In the genomic region with DNA sequence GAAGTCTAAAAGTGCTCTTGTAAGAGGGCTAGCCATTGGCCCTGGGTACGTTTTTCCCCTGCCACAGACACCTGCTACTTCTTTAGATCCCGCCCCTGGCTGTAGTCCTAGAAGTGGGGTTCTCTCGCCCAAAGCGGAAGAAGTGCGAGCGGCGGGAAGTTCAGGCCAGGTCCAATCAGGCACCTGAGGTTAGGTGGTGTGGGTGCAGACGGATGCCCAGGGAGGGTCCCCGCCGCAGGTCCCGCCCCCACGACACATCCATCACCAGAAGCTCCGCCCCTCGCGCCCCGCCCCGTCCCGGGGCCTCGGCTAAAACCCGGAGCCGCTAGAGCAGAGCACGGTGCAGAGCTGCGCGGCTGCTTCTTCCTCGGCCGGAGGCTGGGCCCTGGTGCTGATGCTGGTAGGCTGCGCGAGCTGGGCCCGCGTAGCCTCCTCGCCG, we compare ENCODE assay signal across 8 mouse cellular contexts. TPM values are rescaled to one million over a fixed set of nuclear protein-coding genes. Genes with fewer than 3 reads are reported as not detected.
A peak's percentile ranks its signal among the peaks of the same experiment; 100 is the strongest.
DNase-seq lines count a peak whose midpoint lies in the region; ATAC-seq and TF ChIP-seq lines count a peak whose summit lies in the region.

A gene (plus strand): TSS at position 333 of the 439 bp plus-strand sequence.

- peak; percentile 81 for ATAC-seq in common myeloid progenitor, adult 5-6 weeks (replicated peaks; ENCODE audit: low read depth, poor library complexity, severe bottlenecking)
- peak; percentile 97 for ATAC-seq in midbrain, embryonic 12.5 days (ENCODE audit: low FRiP score, low read depth)

- WGBS in kidney, adult 2 months: under 1% methylated on average over 32 of the region's 32 CpGs
- WGBS in limb, embryonic 10.5 days: under 1% methylated on average over 32 of the region's 32 CpGs
- WGBS in midbrain, embryonic 12.5 days: 1% methylated on average over 30 of the region's 32 CpGs

- peak within 1 kb of the TSS; percentile 58 for H3K4me3 ChIP-seq in kidney, adult 2 months (ENCODE audit: insufficient read depth, low read depth, low read length)
- peak within 1 kb of the TSS; percentile 78 for H3K4me3 ChIP-seq in limb, embryonic 10.5 days
- peak within 1 kb of the TSS; percentile 76 for H3K4me3 ChIP-seq in midbrain, embryonic 12.5 days

- H3K27me3 ChIP-seq in kidney, adult 2 months (replicated peaks; ENCODE audit: control insufficient read depth, insufficient read depth, low read length): no peaks in the 10 kb centered on the region
- peaks cover 52% of the 10 kb centered on the region for H3K27me3 ChIP-seq in limb, embryonic 10.5 days (ENCODE audit: low read depth, poor library complexity, severe bottlenecking)
- no peaks in the 10 kb centered on the region for H3K27me3 ChIP-seq in midbrain, embryonic 12.5 days

- H3K9me3 ChIP-seq in limb, embryonic 10.5 days (replicated peaks): no peaks in the 10 kb centered on the region
- H3K9me3 ChIP-seq in midbrain, embryonic 12.5 days: no peaks in the 10 kb centered on the region

- H3K4me1 ChIP-seq in kidney, adult 2 months (ENCODE audit: control insufficient read depth, insufficient read depth, low read length): no peaks in the 10 kb centered on the region
- H3K4me1 ChIP-seq in limb, embryonic 10.5 days: peaks cover 18% of the 10 kb centered on the region
- peaks cover 45% of the 10 kb centered on the region for H3K4me1 ChIP-seq in midbrain, embryonic 12.5 days

- no peaks in the 10 kb centered on the region for H3K36me3 ChIP-seq in kidney, adult 2 months (ENCODE audit: control insufficient read depth, insufficient read depth, low read length)
- no peaks in the 10 kb centered on the region for H3K36me3 ChIP-seq in limb, embryonic 10.5 days
- no peaks in the 10 kb centered on the region for H3K36me3 ChIP-seq in midbrain, embryonic 12.5 days

- peak within 1 kb of the TSS; percentile 70 for H3K4me2 ChIP-seq in midbrain, embryonic 12.5 days (replicated peaks)

- H3K27ac ChIP-seq in kidney, adult 2 months (ENCODE audit: insufficient read depth, low read depth, low read length): no peak within 1 kb of the TSS
- peak within 1 kb of the TSS; percentile 73 for H3K27ac ChIP-seq in limb, embryonic 10.5 days
- H3K27ac ChIP-seq in midbrain, embryonic 12.5 days (replicated peaks): peak within 1 kb of the TSS; percentile 99

- peak within 1 kb of the TSS; percentile 92 for H3K9ac ChIP-seq in midbrain, embryonic 12.5 days (replicated peaks)

- no peak for TF ChIP-seq POLR2A in kidney, adult 2 months (IDR thresholded peaks at IDR 0.05; ENCODE audit: low read depth, low read length)

- peak; percentile 77 for DNase-seq in adrenal gland, adult 2 months
- DNase-seq in heart, adult 18-20 months: peak; percentile 22 to 64
- DNase-seq in kidney, adult 2 months: peak; percentile 88
- peak; percentile 89 for DNase-seq in limb, embryonic 10.5 days (ENCODE audit: low spot score)
- DNase-seq in skeletal muscle tissue, adult 2 months (ENCODE audit: low read depth, low spot score): peak; percentile 22
- DNase-seq in yolk sac, embryonic 10.5 days (ENCODE audit: low spot score): peak; percentile 87

- TF ChIP-seq CTCF in kidney, adult 2 months (conservative IDR thresholded peaks at IDR 0.05; ENCODE audit: insufficient read depth, insufficient read length, low read depth, low read length): no peak

RNA-seq across cellular contexts. Expression of the gene that starts here (rescaled TPM):
- 1 to 10 TPM; 1.5 to 2.9 TPM for total RNA-seq in adrenal gland, adult 2 months (2021)
- polyA plus RNA-seq in adrenal gland, adult 2 months (2012; rRNA removed): 2.9 TPM in 2 replicates
- 9.6 and 11.9 TPM in 2 replicates for total RNA-seq in common myeloid progenitor, adult 5-6 weeks (2017)
- total RNA-seq in heart, adult 18-20 months (2021): 1 to 10 TPM in 1 of 2 experiments, under 1 TPM in 1; 0.15 to 1.2 TPM
- polyA plus RNA-seq in kidney, adult 2 months (2012; rRNA removed): 3.8 and 4.1 TPM in 2 replicates
- 0.62 and 1.4 TPM in 2 replicates for polyA plus RNA-seq in limb, embryonic 10.5 days (2016; fragmentation: Nextera tagmentation; extraction: Ambion mirVana)
- 22.9 and 28.2 TPM in 2 replicates for polyA plus RNA-seq in midbrain, embryonic 12.5 days (2016; fragmentation: Nextera tagmentation; extraction: Ambion mirVana)

Comparison
In these comparisons a context has a peak if more than half of its experiments do, and no peak if none do; other contexts are left out.
1. DNase-seq: peak in every context shown above with its lines; median percentile 89 in limb, embryonic 10.5 days; 88 in kidney, adult 2 months; 87 in yolk sac, embryonic 10.5 days; 77 in adrenal gland, adult 2 months; 43 in heart, adult 18-20 months; 22 in skeletal muscle tissue, adult 2 months.